Mouse (Mus musculus) bone marrow macrophage, adult 2 months (primary cell): ENCODE results near the gene Rabepk.

Experiments
- CTCF ChIP-seq: IDR thresholded peaks from 2 replicates; pipeline ENCODE4 v1.5.1; 2012; ENCODE audit warnings: low read depth, mild to moderate bottlenecking, low read length, moderate library complexity
- POLR2A ChIP-seq: IDR thresholded peaks from 2 replicates; pipeline ENCODE4 v1.6.1; 2012; ENCODE audit warnings: mild to moderate bottlenecking, low read depth, low read length, borderline replicate concordance

- TF ChIP-seq POLR2A (no peak), CTCF (no peak)
Observed at GRCm38 (mm10) chr2:34762872-34763271, 36.8 kb downstream of the Rabepk start.
